Mouse (Mus musculus) retina, postnatal 1 day (tissue): ENCODE data around the gene Tst.

Experiments used
- DNase-seq: peaks from one replicate; pipeline ENCODE4 v3.0.0-alpha.2; 2012

Tst gene

DNA sequence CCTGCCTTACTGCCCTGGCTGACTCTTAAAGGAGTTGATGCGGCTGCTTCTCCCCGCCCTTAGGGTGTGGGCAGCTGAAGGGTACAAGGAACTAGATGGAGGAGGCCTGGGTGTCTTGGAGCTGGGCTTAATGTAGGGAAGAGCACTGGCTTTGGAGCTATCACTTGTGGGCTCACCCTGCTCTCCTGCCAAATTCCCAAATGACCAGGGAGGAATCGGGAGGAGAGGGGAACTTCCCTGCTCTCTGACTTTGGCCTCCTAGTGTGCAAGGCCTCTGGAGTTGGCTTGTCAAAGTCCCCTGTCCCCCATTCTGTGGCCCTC, 23.4 kb upstream of the Tst start:
- no peak for DNase-seq

DNA sequence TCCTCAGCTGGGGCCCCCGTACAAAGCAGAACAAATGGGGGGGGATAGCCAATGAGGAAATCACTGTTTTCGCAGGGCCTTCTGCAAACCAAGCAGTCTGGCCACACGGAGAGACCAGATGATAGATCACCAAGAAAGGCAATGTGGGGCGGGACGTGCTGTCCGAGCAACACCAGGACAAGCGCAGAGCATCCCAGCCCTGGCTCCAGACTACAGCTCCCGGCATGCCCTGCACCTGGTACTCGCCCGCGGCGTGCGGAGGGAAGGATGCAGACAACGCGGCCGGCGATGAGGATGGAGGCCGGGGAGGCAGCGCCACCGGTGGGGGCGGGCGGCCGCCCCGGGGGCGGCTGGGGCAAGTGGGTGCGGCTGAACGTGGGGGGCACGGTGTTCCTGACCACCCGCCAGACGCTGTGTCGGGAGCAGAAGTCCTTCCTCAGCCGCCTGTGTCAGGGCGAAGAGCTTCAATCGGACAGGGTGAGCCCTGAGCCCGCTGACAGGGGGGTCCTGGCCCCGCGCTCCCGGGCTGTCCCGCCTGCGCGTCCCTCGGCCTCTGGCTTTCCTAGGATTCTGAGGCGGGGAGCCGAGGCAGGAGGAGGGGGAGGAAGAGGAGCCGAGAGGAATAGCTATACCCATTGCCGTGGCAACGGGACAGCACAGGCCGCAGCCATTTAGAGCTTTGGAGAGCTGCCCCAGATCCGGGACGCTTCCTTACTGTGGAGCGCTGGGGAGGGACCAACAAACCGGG, 22.9 kb upstream of the Tst start, which contains the start of gene Kctd17:
Kctd17 (plus strand) TSS at position 174 of the 748 bp plus-strand sequence.
- DNase-seq, result peak; percentile 82

DNA sequence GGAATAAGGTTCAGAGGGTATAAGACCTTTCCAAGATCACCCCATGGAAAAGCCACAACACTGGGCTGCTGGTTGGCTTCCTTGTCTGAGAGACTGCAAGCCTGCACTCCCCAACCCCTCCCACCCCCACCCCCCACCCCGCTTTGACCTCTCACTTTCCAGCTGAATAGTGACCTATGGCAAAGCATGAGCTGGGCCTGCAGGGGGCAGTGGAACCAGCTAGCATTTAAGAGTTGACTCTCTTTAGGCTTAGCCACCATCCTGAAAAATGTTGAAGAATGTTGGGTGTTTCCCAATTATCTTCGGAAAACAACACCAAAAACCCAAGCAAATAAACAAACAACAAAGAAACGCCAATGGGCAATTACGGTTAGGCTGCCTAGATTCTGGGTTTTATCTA, 19.5 kb upstream of the Tst start:
- no peak for DNase-seq

DNA sequence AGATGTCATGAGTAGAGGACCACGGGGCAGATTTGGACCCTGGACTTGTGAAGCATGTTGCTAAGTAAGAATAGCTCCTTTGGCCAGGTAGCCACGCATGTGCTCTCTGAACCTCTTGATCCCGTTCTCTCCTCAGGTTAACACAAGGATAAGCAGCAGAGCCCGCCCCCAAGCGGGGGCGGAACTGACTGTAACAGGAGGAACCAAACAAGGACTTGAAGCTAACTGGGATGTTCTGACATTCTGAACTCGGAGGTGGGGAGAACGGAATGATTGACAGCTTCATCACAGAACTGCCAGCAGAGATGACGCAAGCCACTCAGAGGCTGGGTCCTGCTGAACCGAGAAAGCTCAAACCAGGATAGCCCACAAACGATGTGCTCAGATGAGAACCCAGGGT, 18.8 kb upstream of the Tst start:
- DNase-seq, result no peak

DNA sequence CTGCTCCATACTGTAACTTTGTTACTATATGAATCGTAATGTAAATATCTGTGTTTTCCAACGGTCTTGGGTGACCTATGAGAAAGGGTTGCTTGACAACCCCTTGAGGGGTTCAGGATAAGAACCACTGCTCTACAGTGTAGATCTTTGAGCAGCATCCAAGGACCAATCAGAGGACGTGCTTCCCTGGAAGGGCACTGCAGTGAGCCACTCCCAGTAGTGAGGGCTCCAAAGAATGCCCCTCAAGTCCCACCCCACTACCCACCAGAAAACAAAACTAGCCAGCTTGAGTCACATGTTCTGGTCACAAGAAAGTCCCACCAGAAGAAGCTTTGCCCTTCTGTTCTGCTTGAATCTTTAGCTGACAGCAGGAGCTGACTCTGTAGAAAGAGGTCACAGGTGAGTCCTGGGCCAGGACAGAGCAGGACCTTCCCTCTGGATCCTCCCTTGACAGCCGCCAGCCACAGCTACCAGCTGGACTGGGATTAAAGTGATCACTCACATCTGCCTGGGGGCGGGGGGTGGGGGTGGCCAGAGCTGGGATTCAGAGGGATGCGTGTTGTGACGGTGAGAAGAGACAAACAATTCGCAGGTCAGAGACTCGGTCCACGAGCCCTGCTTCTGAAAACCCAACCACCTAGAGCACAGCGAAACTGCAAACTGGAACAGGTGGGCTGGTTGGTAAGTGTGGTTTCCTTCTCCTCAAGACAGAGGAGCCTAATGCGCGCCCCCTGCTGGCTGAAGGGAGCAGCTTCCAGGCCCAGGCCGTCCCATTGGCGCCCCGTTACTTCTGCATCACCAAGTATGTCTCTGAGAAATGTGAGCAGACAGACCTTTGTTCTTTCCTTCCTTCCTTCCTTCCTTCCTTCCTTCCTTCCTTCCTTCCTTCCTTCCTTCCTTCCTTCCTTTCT, 16.6 kb upstream of the Tst start:
- peak; percentile 88 for DNase-seq

DNA sequence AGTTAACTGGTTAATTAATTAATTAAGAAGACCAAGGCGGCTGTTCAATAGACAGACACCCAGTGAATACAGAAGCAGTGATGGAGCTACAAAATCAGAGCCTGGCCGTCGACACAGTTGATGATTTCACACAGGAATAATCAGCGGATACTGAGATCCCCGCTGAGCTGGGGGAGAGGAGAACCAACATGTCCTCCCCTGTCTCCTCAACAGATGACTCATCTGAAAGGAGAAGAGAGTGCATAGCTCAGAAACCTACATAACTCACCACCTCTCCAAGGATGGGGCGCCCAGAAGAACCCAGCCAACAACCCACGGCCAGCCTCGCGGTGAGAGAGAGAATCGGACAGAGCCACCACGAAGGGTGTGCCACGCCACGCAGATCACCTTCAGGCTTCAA, 14.7 kb upstream of the Tst start:
- DNase-seq, result no peak

DNA sequence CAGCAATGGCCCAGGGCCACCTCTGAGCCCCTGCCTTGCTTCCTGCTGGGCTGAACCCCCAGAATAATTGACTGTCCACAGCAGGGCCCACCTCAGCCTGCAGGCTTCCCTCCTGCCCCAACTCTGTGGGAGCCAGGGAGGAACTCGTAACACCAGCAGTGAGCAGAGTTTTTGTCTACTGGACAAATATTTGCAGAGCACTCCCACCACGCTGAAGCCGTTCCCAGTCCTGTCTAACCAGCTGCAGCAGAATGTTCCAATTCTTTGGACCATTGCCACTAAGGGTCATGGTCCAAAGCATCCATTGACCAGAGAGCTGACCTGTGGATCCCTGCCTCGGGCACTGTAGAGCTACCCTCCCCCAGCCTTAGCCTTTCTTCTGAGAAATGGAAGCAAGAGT, 11.2 kb upstream of the Tst start:
- no peak for DNase-seq

DNA sequence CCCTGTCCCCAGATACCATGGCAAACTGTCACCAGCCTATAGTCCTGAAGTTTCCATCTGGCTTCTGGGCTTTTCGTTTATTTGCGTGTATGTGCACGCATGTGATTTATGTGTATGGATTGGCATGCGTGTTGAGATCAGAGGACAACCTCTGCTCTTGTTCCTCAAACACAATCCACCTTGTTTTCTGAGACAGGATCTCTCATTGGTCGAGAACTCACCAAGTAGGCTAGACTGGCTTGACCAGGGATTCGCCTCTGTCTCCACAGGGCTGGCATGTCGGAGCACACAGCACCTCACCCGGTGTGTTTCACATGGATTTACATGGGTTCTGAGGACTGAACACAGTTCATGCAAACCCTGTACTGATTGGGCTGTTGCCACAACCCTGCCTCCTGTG, 8.4 kb upstream of the Tst start:
- DNase-seq, result no peak

DNA sequence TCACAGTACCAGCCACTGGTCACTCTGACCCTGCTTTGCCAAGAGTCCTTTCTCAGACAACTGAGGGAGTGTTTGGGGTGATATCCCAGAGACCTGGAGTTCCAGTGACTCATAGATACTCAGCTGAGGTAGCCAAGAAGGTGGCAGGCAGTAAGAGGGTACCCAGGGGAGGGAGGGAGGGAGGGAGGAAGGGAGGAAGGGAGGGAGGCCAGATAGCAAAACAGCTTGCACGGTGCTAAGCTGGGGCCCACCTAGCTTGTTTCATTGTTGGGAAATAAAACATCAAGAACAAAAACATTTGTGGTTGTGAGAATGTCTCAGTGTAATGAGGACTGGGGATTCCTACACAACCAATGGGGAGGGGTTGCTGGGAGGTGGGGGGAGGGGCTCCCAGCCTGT, 8.0 kb upstream of the Tst start:
- DNase-seq, result no peak

DNA sequence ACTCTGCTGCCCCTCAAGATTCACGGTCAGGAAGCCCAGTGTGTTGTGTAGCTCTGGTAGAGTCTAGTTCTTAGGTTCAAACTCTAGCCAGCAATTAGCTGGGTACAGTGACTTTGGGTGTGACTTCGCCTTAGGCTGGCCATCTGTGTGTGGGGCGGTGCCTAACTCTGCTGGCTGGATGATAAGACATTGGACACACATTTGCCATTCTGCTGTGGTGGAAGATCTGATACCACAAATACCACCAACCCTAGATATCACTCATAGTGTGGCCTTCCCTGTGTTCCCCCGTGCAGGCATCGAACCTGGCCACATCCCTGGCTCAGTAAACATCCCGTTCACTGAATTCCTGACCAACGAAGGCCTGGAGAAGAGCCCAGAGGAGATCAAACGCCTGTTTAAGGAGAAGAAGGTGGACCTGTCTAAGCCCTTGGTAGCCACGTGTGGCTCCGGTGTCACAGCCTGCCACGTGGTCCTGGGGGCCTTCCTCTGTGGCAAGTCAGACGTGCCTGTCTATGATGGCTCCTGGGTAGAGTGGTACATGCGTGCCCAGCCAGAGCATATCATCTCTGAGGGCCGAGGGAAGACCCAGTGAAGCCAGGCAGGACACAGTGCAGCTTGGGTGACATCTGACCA, 7.5 kb upstream of the Tst start:
- DNase-seq, result no peak

DNA sequence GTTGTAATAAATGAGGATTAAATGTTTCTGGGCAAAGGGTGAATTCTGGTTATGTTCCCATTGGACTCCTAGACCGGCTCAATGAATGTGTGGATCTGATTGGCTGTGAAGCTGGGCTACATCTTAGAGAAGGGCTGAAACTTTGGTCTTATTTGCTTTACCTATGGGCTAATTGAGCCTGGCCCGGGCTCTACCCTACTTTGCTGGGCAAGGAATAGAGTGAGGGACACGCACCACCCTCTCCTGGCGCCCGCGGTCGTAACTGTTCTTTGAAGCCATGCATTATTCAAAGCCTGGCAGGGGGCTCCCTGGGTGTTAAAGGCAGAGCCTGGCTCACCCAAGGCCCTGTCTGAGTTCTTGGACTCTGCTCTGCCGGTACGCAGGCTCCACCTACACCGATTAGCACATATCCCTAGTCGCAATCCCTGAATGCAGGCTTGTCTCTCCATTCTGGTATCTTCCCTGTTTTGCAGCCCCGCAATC, 3.9 kb upstream of the Tst start:
- no peak for DNase-seq

DNA sequence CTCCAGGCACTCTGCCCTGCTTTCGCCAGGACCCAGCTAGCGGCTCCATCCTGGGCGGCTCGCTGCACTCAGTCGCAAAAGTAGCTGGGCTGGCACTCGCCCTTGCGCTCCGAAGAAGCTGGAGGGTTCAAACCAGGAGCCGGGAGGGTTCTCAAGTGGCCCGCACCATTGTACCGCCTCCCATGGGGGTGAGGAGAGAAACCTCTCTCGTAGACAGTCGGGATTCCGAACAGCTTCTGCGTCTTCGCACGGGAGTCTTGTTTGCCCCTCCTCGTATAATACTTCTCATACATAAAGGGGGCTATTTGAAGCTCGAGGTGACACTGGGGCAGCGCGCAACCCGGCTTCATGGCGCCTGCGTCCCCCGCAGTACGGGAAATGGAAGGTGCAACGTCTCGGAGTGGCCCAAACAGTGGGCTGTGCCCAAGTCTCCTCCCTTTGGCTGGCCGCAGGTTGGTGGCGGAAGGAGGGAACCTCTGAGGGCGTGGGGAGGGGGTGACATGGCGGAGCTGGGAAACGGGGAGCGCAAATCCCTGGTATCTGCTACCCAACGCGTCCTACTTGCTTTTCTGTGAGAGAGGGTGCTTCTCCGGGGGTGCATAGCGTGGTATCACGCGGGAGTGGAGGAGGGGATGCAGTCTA, 707 bp upstream of the Tst start, which contains the start of gene Mpst:
Mpst (plus strand) TSS at position 124 of the 642 bp plus-strand sequence.
- DNase-seq, result peak; percentile 94

DNA sequence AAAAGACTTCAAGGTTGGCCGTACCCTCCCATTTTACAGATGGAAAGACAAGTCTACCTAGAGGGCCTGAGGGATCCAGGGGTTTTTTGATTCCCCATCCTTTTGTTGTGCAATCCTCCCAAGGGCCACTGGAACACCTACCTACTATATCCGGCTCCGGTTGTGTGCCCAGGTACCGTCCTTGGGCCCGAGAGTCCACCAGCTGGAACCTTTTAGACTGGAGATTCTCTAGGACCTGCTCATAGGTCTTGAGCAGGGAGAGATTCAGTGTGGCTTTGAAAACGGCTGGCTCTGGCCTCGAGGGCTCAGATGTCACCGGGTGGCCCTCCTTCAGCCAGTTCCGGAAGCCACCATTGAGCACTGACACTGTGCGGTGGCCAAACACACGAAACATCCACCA, 609 bp downstream of the Tst start:
- no peak for DNase-seq

DNA sequence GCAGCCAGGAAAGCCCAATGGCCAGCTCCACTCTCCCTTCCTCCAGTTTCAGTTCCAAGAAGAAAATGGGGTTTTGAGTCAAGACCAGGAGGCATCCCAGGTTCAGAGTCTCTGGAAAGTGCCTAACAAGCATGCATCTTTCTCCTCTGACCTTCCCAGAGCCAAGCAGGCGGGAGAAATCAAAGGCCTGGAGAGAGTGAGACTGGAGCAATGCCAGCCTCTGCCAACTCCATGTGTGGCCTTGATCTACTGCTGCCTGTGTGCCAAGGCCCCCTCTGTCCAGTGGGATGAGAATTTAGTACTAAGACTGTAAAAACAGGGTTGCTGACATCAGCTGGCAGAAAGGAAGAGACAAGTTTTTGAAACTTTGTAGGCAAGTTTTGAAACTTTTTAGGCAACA, 1.8 kb downstream of the Tst start:
- peak; percentile 61 for DNase-seq

DNA sequence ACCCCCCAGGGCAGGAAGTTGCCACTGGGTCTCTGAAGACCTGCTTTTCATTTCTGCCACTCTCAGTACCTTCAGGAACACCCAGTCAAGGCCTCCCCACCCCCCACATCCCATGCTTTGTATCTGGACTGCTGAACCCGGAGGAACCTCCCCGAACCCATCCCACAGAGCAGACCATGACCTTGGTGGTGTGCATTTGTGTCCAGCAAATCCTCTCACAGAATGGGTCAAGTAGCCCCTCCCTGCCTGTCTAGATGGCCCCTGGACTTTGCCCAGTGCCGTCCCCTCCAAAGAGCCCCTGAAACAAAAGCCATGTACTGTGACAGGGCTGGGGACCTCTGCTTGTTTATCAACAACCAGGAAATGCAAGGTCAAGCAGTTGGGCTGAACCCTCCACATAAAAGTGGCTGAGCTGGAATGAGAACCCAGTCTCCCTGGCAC, 2.4 kb downstream of the Tst start:
- DNase-seq, result no peak

DNA sequence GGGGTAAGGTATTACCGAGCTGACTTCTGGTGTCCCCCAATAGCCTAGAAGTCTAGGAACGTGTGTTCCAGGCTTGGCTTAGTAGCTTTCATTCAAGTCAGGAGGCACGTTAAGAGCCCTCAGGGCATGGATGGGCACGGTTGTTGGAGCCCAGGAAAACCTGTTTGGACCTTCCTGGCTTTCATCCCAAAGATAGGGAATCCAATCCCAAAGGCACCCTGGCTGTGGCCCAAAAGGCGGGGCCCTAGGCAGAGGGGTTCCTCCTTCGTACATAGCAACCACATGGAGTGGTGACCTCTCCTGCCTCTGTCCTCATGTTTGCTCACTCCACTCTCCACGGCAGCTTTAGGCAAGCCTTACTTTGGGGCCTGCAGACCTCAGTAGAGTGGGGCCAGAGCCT, 3.3 kb downstream of the Tst start:
- no peak for DNase-seq

DNA sequence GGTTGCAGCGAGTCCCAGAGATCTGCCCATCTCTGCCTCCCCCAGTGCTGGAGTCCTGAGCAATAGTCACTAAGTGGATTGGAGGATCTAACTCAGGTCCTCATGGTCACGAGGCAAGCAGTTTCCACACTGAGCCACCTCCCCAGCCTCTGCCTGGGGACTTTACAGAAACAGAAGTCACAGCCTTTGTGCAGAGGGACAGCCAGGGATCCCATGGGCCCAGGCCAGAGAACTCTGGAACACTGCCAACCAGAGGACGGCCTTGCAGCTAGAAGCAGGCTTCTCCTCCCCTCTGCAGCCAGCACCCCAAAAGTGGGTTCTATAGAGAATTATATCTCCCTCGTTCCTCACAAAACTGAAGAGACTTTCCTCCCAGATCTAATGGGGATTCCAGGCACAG, 3.8 kb downstream of the Tst start:
- no peak for DNase-seq

DNA sequence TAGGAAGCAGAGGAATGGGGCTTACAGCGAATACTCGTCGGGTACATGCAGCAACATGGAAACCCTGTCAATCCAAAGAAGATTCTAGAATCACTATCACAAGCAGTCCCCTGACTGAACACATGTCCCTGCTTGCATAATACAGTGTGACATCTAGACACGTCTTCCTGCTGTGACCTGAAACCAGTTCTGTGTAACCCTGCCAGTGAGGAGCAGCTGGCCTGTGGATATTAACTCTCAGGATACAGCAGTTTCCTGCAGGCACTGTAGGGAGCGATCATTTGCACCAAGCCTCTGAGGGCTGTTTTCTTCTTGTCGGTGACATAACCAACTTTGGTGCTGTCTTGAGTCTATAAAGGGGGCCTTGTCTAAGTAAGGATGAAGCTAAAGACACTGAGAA, 4.4 kb downstream of the Tst start:
- DNase-seq, result peak; percentile 29

DNA sequence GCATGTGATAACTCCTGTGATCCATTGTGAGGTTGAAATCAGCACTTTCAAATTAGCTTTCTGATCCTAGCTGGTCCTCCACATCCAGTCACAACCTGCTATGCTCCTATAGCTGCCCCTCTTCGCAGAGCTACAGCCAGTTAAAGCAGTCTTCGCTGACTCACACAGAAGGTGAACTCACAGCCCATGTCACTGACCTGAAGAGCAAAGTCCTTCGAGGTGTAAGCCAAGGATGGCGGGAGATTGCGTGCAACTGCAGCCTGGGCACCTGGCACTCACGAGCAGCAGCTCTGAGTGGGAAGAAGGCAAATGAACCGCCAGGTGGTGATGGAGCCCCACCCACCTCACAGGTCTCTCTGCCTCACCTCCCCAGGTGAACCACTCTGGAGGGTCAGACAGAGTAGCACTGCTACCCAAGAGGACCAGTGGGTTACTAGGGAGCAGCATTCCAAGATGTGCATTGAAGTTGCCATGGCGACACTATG, 10.2 kb downstream of the Tst start, which contains the start of gene Tex33:
Tex33 (minus strand) TSS at position 435 of the 485 bp plus-strand sequence.
- DNase-seq, result no peak

DNA sequence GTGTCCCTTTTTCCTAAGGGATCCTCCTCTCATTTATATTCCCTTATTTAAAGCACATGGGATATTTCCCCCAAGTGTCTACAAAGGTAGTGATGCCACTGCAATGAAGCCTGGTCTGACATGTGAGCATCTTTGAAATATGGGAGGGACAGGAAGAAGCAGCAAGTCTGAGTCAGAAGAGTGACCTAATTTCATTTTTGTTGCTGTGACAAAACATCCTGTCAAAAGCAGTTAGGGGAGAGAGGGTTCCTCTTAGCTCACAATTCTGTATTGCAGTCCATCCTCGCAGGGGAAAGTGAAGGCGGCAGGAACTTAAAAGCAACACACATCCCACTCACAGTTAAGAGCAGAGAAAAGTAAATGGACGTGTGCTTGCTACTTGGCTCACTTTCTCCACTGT, 14.9 kb downstream of the Tst start:
- DNase-seq, result no peak

DNA sequence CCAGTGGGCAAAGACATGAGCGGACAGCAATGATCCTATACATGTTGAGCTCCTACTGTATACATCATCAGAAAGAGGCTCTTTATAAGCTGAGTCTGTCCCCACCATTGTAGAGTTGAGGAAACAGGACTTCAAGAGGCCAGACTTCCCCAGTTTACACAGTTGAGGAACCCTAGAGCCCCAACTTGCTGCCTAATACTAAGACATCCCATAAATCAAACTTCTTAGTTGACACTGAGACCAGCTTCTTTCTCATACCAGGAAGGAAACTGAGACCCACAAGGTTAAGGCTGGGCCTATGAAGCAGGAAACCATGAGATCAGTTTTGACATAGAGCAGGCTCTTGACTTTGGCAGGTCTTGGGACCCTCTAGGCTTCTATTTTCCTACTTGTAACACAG, 20.1 kb downstream of the Tst start:
- no peak for DNase-seq

DNA sequence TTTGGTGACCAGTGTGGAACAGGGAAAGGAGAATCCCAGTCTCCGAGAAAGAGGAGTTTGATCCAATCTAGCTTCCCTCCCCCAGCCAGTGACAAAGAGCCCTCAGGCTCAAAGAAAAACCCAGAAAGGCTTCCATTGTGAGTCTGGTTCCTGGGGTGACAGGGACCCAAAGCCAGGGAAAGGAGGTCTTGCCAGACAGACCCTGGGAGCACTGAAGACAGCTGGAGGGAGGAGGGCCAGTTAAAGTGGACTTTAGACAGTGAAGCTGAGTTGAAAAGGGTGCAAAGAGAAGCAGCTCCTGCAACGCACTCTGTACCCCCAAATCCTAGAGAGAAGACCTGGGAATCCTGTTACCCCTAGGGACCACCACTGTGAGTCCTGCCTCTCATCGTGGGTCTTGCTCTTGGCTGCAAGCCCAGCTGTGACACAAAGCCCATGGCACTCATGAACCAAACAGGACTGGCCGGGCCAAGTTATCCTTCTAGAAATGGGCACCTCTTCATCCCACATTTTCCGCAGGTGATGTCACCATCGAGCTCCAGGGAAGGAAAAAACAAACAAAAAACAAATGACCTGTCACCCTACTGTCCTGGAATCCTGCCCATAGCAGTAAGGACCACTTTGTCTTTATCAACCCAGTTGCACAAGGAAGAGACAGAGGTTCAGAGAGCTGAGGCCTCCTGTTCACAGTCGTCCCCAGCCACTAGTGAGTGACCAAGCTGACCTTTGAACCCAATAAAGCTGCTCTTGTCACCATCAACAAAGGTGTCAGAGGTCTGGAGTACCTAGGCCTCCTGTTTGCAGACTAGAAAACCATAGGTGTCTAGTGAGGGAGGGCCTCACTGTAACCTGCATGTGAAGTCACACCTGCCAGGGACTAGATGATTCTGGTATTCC, 21.2 kb downstream of the Tst start:
- no peak for DNase-seq
